Mouse (Mus musculus): ENCODE data around the gene Haus8.
A peak's percentile ranks its signal among the peaks of the same experiment; 100 is the strongest.
"Not testable (repeated sequence)": the region's sequence is repeated elsewhere in the genome, so short reads cannot be mapped to it uniquely, and the experiment has no call there.

Haus8 gene

DNA sequence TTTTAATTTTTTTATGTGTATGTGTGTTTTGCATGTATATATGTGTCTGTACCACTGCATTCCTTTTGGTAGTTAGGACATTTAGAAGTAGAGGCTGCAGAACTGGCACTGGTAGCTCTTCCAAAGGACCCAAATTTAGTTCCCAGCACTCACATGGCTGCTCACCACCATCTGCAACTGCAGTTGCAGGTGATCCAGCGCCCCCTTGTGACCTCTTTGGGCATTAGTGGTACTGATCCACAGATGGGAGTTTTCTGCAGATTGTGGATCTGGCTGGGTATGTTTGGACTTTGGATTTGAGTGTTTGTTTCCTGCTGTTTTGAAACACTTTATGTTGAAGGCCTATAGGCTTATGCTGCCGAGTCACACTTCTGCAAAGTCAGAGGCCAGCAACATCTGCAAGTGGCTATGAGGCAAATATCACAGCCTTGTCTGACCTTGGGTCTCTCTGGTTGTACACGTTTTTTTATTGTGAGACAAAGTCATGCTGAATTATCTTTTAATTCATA lies 15.8 kb upstream of the Haus8 start:
- DNase-seq (ENCODE audit: extremely low read depth, low read depth, low spot score) = no peak

DNA sequence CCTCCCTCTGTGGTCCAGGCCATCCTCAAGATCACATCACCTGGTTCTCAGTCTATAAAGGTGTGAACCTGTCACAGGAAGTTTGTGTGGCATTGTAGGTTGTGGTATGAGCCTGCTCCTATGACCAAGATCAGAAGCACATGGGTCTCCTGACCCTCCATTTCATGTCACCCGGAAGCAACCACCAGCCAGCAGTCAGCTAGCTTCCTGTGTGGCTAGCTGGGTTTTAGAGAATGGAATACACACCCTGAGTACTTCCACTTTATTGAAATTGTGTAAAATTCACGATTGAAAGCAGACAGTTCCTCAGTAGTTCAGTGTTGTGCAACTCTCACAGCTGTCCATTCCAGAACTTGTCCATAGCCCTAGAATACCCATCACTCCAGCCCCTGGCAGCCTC lies 13.5 kb upstream of the Haus8 start:
- DNase-seq (ENCODE audit: extremely low read depth, low read depth, low spot score) = not testable (repeated sequence)

DNA sequence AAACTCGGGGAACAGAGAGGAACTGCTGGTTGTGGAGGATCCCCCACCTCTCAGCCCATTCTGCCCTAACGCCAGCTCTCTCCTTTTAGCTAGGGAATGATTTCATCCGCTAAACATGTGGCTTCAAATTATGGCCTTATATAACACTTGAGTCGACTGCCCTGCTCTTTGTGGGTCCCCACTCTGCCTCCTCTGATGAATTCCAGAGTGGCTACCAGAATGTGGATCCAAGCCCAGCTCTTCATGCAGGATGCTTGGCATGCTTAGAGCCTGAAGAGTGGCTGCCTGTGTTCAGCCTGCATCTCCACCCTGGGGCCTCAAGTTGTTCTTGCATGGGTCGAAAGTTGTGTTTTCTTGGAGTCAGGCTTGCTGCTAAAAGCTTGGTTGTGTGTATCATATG lies 9.9 kb upstream of the Haus8 start:
- DNase-seq (ENCODE audit: extremely low read depth, low read depth, low spot score) = no peak

DNA sequence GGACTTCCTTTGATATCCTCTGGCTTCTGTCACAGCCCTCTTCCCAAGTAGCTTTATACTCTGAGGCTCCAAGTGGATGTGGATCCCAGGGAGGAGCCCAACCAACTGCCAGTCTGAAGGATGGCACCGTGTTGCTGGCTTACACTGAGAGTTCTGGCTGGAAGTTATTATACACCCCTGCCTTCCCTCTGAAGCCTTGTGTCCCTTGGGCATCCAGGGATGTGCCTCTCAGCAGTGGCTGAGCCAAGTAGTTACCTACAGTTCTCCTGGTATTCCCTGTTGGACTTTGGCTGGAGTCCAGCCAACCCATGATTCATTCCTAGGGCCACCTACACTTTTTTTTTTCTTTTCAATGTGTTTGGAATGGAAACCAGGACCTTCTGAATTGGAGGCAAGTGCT lies 9.0 kb upstream of the Haus8 start:
- not testable (repeated sequence) for DNase-seq (ENCODE audit: extremely low read depth, low read depth, low spot score)

DNA sequence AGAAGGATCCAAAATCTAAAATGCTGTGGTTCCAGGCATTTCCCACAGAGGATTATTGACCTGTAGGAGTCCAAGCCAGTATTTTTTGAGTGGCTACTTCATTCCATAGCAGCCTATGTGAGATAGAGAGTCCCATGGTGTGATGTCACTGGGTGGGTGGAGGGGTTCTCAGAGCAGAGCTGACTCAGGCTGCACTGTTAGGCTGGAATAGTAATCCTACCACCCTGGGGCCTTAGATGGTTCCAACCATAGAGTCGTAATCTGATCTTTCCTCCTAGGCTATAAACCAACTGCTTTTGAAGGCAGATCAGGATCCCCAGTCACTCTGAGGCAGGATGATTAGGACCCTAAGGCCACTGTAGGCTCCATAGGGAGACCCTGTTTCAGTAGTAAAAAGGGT lies 6.7 kb upstream of the Haus8 start:
- not testable (repeated sequence) for DNase-seq (ENCODE audit: extremely low read depth, low read depth, low spot score)

DNA sequence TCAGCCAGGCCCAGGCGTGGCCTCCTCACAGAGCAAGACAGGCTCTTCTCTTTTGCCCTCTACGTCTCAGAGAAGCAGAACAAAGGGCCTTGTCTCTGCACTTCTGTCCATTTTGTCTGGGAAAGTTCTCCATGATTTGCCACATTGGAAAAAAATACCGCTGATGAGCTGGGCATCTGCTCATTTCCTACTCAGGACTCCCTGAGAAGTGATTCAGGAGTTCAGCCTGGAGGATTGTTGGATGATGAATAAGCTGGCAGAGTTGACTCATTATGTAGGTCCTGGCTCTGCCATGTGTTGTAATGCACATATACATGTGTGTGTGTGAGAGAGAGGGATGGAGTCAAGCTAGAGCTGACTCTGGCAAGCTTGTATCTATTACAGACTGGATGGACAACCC lies 3.4 kb upstream of the Haus8 start:
- no peak for DNase-seq (ENCODE audit: extremely low read depth, low read depth, low spot score)

DNA sequence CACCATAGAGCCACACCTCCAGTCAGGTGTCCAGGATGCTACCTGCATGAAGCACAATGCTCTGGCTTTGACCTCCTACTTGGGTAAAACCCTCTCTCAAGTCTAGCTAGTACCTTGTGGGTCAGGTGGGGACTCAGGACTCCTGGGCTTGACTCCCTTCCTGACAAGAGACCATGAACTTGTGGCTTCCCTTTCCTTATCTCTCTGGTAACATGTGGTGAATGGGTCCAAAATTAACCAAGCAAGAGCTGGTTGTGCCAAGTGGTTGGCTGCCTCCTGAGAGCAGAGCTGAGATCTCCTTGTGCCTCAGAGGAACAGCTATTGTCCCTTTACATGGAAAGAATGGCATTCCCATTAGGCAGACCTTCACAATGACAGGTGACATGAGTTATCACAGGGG lies 1.7 kb upstream of the Haus8 start:
- DNase-seq (ENCODE audit: extremely low read depth, low read depth, low spot score) = no peak

DNA sequence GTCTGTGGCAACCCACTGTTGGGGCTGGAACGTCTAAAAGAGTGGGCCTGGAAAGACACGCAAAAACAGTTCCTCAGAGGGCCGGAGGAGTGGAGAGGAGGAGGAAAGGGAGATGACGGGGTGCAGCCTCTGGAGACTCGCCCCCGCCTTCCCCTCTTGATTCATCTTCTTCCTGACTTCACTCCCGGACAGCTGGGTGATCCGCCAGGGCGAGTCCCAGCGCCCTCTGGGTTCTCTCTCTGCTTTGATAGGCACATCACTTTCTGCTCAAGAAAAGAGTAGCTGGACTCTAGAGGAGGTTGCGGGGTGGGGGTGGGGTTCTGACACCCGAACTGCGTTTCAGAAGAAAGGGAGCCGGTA lies 397 bp upstream of the Haus8 start:
- DNase-seq (ENCODE audit: extremely low read depth, low read depth, low spot score) = no peak

DNA sequence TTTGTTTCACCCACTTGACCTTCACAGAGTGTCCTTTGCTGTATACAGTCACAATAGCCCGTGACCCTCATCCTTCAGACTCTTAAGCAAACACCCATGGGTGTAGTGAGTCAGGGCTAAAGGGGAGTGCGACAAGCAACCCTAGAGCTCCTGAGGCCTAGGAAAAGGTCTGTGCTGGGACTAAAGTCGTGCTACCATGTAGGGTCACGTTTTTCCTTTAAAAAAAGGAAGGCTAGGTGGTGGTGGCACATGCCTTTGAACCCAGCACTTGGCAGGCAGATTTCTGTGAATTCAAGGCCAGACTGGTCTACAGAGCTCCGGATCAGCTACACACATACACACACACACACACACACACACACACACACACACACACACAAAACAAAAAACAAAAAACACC lies 1.1 kb downstream of the Haus8 start:
- no peak for DNase-seq (ENCODE audit: extremely low read depth, low read depth, low spot score)

DNA sequence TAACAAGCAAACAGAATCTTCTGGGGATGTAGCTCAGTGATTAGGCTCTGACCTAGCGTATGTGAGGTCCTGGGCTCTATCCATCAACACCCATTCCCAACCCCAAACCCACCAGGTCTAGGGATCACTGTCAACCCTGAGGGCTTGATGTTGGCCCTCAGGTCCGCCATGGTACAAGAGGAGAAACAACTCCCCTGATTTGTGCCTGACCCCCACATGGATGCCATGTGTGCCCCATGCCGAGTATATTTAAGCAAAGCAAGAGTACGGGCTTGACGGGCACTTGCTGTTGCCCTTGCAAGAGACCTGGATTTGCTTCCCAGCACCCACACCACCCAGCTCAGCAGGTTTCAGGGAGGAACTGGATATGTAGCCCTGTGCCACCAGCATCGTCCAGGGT lies 4.4 kb downstream of the Haus8 start:
- not testable (repeated sequence) for DNase-seq (ENCODE audit: extremely low read depth, low read depth, low spot score)

DNA sequence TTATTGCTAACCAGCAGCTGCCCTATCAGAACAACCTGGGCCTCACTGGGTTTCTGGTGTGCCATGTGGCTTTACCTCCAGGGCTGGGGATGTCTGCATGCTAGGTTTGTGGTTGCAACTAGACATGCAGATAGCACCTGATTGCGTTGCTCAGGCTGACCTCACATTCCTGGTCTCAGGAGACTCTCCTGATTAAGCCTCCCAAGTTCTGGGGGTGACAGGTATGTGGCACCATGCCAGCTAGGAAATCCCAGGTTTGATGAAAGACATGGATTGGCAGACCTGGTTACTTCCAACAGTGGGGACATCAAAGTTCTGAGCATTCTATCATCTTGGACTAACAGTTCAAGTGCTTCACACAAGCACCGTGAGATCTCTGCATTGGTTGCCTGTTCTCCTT lies 5.0 kb downstream of the Haus8 start:
- DNase-seq (ENCODE audit: extremely low read depth, low read depth, low spot score) = no peak

DNA sequence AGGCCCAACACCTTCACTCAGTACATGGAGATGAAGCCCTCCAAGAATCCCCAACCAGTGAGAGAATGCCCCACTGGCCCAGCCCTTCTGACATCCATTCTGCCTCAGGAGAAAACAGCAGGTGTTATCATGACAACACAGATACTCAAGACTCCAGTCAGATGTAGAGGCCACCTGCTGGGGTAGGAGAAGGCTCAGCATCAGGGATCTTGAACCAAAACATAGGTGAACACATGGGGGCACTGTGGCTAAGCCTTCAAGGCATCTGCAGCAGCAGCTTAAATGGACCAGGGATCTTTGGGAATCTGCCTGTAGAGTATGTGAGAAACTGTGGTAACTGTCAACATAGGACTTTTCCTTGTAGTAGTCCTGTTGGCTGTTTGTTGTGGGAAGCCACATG lies 11.5 kb downstream of the Haus8 start:
- DNase-seq (ENCODE audit: extremely low read depth, low read depth, low spot score) = no peak

DNA sequence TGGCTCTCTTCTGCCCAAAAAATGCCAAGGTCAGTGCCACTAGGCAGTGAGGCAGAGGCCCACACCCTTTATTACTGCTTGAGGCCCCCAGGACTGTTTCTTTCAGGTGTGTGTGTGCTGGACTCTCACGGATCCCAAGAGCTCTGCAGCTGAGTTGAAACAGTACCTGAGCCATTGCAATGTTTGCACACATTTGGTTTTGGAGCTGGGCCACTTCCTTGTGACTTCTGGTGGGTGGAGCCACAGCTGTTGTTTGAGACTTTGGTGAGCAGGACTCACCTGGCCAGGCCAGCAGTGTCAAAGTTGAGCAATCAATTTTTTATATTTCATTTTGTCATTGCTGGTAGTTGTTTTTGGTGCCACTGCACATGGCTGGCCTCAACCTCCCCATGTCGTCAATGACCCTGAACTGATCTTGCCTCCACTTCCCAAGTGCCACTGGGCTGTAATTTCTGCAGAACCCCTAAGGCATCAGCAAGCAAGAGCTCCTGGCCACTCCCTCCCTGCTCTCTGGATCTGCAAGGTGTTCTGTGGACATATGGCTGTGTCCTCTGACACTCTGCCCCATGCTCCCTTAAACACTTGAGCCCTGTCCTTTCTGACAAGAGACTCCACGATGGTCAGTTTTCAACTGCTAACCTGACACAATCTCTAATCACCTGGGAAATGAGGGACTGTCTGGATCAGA lies 16.0 kb downstream of the Haus8 start:
- peak; percentile 36 for DNase-seq (ENCODE audit: extremely low read depth, low read depth, low spot score)

DNA sequence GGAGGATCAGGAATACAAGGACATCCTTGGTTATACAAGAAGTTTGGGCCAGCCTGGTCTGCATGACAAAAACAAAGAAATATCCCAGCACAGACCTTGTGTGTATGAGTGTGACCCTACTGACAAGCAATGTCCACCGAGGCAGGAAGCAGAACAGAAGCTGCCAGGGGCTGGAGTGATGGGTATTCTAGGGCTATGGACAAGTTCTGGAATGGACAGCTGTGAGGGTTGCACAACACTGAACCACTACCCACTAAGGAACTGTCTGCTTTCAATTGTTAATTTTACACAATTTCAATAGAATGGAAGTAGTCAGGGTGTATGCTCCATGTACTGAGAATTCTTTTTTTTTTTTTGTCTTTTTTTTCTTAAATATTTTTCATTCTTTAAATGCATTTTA lies 24.5 kb downstream of the Haus8 start:
- DNase-seq (ENCODE audit: extremely low read depth, low read depth, low spot score) = no peak

DNA sequence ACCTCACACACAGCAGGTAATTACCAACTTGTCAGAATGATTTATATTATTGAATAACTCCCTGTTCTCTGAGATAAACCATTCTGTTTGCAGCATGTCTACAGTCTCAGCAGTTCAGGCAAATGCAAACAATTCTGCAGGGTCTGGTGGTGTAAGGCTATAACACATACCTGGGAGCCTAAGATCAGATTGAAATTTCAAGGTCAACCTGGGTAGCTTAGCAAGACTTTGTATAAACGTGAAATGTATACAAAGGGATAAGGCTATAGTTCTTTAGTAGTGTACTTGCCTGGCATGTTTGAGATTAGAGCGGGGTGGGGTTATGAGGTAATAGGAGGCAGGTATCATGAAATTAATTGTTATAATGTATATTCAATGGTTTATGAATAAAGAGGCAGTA lies 30.0 kb downstream of the Haus8 start:
- DNase-seq (ENCODE audit: extremely low read depth, low read depth, low spot score) = no peak

DNA sequence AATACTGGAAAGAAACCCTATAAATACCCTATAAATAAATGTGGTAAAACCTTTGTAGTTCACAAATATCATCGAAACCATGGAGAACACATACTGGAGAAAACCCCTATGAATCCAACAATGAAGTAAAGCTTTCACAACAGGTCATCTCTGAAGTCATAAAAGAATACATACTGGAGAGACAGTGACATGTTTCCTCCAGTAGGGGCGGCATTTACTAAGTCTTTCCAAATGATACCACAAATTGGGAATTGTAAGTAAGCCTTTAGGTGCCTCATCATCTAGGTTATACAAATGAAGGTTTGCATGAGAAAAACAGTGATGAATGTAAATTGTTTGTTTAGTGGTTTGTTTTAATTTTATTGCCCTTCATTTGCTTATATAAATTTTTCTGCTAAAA lies 48.2 kb downstream of the Haus8 start:
- peak; percentile 2 for DNase-seq (ENCODE audit: extremely low read depth, low read depth, low spot score)

DNA sequence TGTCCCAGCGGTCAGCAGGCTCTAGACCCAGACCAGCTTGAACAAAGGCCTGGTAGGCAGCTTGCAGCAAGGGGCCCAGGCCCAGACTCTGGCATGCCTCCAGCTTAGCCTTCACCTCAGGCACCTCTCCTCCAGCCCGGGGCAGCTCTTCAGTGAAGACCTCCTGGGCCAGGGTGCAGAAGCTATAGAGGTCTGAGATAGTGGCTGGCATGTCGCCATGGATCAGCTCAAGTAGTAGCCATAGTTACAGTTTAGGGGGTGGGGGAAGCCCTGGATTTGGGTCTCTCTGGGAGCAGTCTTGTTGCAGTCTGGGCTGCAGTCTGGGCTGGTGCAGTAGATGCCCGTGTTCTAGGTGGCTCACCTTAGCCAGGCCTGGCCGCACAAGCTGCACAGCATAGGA lies 58.5 kb downstream of the Haus8 start:
- DNase-seq (ENCODE audit: extremely low read depth, low read depth, low spot score) = not testable (repeated sequence)

DNA sequence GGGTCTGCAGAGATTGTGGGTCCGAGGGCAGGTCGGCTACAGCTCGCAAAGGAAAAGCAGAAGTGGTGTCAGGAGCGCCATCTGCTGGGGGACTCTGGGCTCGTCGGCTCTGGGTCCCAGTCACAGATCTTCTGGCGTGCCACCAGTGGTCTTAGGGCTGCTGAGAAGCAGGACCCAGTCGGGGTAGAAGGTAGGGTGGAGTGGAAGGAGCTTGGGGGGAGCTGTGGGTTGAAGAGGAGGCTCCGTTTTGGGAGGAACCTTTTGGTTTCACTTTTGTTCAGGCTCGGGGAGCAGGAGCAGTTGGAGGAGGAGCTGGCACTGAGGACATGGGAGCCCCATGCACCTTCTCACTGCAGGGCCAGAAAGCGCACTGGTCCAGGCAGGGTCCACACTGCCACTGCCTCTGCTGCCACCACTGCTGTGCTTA lies 67.2 kb downstream of the Haus8 start:
- DNase-seq (ENCODE audit: extremely low read depth, low read depth, low spot score) = not testable (repeated sequence)

All from fat pad, adult 2 months (tissue).